Mouse (Mus musculus) midbrain, embryonic 16.5 days (tissue): Measurements from ENCODE around the gene Tmem125. TPM values are rescaled to one million over a fixed set of nuclear protein-coding genes. Genes with fewer than 3 reads are reported as not detected.

ENCODE experiments used
- ATAC-seq: fragments of 200-750 bp; cut with Nextera tagmentation; 2 replicates; pipeline ENCODE4 v1.8.0; 2017; ENCODE audit warnings: moderate TSS enrichment
- H3K27ac ChIP-seq: fragments of 300-500 bp; sonication (generic); 2 replicates; pipeline ENCODE4 v1.5.1; 2014; ENCODE audit warnings: mild to moderate bottlenecking, low read length, mixed read lengths
- H3K27me3 ChIP-seq: fragments of 300-500 bp; sonication (generic); 2 replicates; pipeline ENCODE4 v1.6.1; 2014; ENCODE audit warnings: low read depth, low read length, mixed read lengths; ENCODE audit not compliant: control insufficient read depth, insufficient read depth
- H3K36me3 ChIP-seq: fragments of 300-500 bp; sonication (generic); 2 replicates; pipeline ENCODE4 v1.6.1; 2014; ENCODE audit warnings: mild to moderate bottlenecking, low read length, moderate library complexity, mixed read lengths; ENCODE audit not compliant: control insufficient read depth, insufficient read depth
- H3K4me1 ChIP-seq: fragments of 300-500 bp; sonication (generic); 2 replicates; pipeline ENCODE4 v1.6.1; 2014; ENCODE audit warnings: mild to moderate bottlenecking, low read length, mixed read lengths; ENCODE audit not compliant: control insufficient read depth, insufficient read depth
- H3K4me2 ChIP-seq: fragments of 300-500 bp; sonication (generic); 2 replicates; pipeline ENCODE4 v1.6.1; 2014; ENCODE audit warnings: mild to moderate bottlenecking, low read length, mixed read lengths
- H3K4me3 ChIP-seq: fragments of 300-500 bp; sonication (generic); 2 replicates; pipeline ENCODE4 v1.5.1; 2014; ENCODE audit warnings: low read depth, mild to moderate bottlenecking, low read length, moderate library complexity, mixed read lengths
- H3K9ac ChIP-seq: fragments of 300-500 bp; sonication (generic); 2 replicates; pipeline ENCODE4 v1.6.1; 2014; ENCODE audit warnings: low read depth, low read length, mixed read lengths
- H3K9me3 ChIP-seq: fragments of 300-500 bp; sonication (generic); replicated peaks from 2 replicates; pipeline ENCODE4 v1.6.1; 2014; ENCODE audit warnings: mild to moderate bottlenecking, low read length, mixed read lengths; ENCODE audit not compliant: control insufficient read depth, poor library complexity, severe bottlenecking
- WGBS: fragments of 180-500 bp; shearing (Covaris S2); extraction: QIAGEN DNeasy Blood & Tissue Kit; methylation state at CpG from one replicate; pipeline ENCODE4 v1.1.7; 2014; 5-methylcytosine and 5-hydroxymethylcytosine counted together
- polyA plus RNA-seq: library from polyadenylated mRNA; unstranded; fragments of >200 nt; fragmentation: Nextera tagmentation; extraction: Ambion mirVana; gene quantifications from 2 replicates; pipeline ENCODE4 v1.2.1, GENCODE M21; 2015

Gene Tmem125
- polyA plus RNA-seq, 1 experiment from 2014 or later, result not detected

DNA sequence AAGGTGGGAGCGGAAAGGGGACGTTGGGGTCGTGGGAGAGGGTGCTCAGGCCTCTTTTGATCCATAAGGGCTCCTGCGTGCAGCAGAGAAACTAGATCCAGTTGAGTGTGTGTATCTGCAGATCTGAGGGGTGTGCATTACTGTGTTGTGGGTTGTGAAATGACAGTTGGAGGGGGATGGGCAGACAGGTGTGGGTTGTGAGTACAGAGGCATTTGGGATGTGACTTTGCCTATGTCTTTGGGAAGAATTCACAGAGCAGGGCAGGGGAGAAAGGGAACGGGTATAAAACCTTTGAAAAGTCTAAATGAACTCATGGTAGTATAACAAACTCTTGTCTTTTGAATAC, 16.5 kb downstream of the Tmem125 start:
- H3K4me1 ChIP-seq, result no peaks in the 10 kb centered on the region
- H3K27me3 ChIP-seq, result no peaks in the 10 kb centered on the region
- H3K9me3 ChIP-seq, result no peaks in the 10 kb centered on the region
- no peaks in the 10 kb centered on the region for H3K36me3 ChIP-seq
- 43% methylated on average over 5 of the region's 5 CpGs for WGBS
- H3K27ac ChIP-seq, result no peak overlapping the region
- no peak overlapping the region for H3K4me2 ChIP-seq
- no peak for ATAC-seq
- H3K4me3 ChIP-seq, result no peak overlapping the region
- H3K9ac ChIP-seq, result no peak overlapping the region

DNA sequence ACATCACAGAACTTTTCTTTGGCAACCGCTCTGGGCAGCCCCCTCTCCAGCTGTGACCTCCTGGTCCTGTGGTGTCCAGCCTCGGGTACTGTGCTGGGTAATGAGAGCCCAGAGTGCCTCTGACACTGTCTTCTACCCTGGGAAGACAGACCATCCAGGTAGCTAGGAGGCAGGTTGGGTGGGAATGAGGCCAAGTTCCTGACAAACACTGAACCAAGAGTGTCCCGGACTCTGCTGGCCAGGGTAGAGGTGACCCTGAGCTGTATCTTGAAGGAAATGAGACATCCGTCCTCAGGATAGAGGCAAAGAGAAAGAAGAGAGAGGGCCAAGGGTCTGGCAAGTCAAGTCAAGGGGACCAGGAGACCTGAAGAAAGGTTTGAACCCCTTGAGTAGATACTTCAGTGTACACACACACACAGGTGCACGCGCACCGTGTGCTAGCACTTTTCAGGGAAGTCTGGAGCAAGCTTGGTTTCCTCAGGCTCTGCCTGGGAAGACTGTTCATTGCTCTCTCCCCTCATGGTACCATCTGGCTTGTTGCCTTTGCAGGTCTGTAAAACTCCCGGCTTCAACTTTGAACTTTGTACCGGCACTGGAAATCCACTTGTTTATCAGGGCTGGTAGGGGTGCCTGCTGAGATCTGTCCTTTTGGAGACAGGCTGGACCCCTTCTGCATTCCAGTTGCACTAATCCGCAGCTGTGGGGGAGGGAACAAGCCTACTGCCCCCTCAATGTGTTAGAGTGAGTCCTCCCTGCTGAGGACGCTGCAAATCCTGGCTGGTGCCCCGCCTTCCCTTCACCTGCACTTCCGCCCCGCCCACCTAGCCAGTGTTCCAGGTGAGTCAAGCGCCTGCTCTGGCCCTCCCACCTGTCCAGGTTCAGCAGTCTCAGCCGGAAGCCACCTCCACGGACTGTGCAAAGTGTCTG, 17.2 kb downstream of the Tmem125 start, which contains the start of gene 2610528J11Rik:
TSS of gene 2610528J11Rik (plus strand) at position 592 of the 927 bp plus-strand sequence.
- Histone ChIP-seq H3K4me1 (no peaks in the 10 kb centered on the region), H3K9me3 (no peaks in the 10 kb centered on the region), H3K9ac (no peak within 1 kb of the TSS), H3K36me3 (no peaks in the 10 kb centered on the region), H3K27me3 (no peaks in the 10 kb centered on the region), H3K4me3 (no peak within 1 kb of the TSS), H3K27ac (no peak within 1 kb of the TSS), H3K4me2 (no peak within 1 kb of the TSS)
- WGBS, result 41% methylated on average over 17 of the region's 17 CpGs
- no peak for ATAC-seq

DNA sequence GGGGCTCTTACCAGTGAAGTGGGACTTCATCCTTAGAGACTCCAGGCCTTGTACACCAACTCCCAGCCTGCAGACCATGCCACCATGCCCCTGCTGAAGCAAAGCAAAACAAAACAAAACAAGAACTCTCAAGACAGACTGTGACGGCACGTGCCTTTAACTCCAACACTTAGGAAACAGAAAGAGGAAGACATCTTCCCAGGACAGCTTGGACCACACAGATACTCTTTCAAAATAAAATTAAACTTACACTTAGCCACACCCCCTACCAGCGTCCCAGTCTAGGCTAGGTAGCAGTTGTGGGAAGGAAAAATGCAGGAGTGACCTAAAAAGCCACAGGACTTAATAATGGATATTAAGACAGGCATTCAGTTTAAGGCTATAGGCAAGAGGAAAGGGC, 18.1 kb downstream of the Tmem125 start:
- Histone ChIP-seq H3K36me3 (no peaks in the 10 kb centered on the region), H3K9ac (no peak overlapping the region), H3K9me3 (no peaks in the 10 kb centered on the region), H3K4me1 (no peaks in the 10 kb centered on the region), H3K27me3 (no peaks in the 10 kb centered on the region), H3K27ac (no peak overlapping the region), H3K4me3 (no peak overlapping the region), H3K4me2 (no peak overlapping the region)
- ATAC-seq, result no peak
- 84% methylated on average over 3 of the region's 3 CpGs for WGBS

DNA sequence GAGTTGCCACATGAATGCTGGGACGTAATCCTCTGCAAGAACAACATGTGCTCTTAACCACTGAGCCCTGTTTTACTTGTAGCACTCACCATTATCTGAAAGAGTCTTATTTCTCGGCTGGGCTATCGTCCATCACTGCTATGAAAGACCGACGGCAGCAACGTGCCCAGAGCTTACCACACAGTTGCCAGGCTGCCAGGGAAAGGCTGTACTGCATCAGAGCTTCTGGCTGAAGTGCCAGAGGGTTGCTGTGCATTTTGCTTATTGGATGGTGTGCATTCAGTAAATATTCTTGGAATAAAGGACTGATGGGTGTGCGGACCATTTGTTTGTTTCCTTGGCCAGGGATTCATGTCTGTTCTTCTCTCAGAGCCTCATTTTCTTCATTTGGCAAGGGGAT, 19.9 kb downstream of the Tmem125 start:
- no peaks in the 10 kb centered on the region for H3K36me3 ChIP-seq
- no peak overlapping the region for H3K9ac ChIP-seq
- ATAC-seq, result no peak
- H3K27ac ChIP-seq, result no peak overlapping the region
- no peak overlapping the region for H3K4me3 ChIP-seq
- H3K9me3 ChIP-seq, result no peaks in the 10 kb centered on the region
- H3K27me3 ChIP-seq, result no peaks in the 10 kb centered on the region
- WGBS, result 78% methylated on average over 7 of the region's 7 CpGs
- no peaks in the 10 kb centered on the region for H3K4me1 ChIP-seq
- no peak overlapping the region for H3K4me2 ChIP-seq

DNA sequence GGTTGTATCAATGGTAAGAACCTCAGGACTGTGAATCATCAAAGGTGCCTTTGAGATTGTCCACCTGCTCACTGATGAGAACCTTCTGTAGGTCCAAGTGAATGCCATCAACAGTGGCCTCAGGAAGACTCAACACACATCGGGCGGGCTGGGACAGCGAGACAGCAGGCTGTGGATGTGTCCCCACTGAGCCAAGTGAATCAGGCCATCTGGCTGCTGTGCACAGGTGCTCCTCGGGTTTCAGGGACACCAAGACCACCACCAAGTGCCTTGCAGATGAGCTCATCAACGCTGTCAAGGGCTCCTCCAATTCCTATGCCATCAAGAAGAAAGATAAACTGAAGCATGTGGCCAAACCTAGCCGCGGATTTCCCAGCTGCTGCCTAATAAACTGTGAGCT, 21.6 kb downstream of the Tmem125 start:
- Histone ChIP-seq H3K4me2 (no peak overlapping the region), H3K27me3 (no peaks in the 10 kb centered on the region), H3K27ac (no peak overlapping the region), H3K9me3 (no peaks in the 10 kb centered on the region), H3K4me3 (no peak overlapping the region), H3K9ac (no peak overlapping the region), H3K36me3 (no peaks in the 10 kb centered on the region), H3K4me1 (peaks cover 1% of the 10 kb centered on the region; the same call in 1 of the 2 replicates)
- ATAC-seq, result no peak
- WGBS, result 86% methylated on average over 7 of the region's 7 CpGs

DNA sequence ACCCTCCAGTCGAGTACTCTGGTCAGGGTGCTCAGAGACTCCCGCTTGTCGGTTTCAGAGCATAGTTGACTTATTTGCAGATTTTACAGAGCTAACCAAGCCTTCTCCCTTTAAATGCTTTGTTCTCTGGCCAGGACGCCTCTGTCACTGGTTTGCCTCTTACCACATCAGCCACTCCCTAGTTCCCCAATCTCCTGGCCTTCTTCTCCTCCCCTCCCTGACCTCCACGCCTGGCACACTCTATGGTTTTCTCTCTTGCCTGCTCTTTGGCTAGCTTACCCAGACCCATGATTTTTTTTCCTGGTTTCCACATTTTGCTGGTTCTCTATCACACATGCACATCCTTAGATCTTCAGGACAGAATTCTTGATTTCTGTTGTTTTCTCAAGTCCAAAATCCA, 25.6 kb downstream of the Tmem125 start:
- Histone ChIP-seq H3K9ac (no peak overlapping the region), H3K4me3 (no peak overlapping the region), H3K4me1 (peaks cover 4% of the 10 kb centered on the region; the same call in 1 of the 2 replicates), H3K36me3 (no peaks in the 10 kb centered on the region), H3K27me3 (no peaks in the 10 kb centered on the region), H3K9me3 (no peaks in the 10 kb centered on the region), H3K4me2 (no peak overlapping the region), H3K27ac (no peak overlapping the region)
- WGBS, result 76% methylated on average over 5 of the region's 5 CpGs
- ATAC-seq, result no peak

DNA sequence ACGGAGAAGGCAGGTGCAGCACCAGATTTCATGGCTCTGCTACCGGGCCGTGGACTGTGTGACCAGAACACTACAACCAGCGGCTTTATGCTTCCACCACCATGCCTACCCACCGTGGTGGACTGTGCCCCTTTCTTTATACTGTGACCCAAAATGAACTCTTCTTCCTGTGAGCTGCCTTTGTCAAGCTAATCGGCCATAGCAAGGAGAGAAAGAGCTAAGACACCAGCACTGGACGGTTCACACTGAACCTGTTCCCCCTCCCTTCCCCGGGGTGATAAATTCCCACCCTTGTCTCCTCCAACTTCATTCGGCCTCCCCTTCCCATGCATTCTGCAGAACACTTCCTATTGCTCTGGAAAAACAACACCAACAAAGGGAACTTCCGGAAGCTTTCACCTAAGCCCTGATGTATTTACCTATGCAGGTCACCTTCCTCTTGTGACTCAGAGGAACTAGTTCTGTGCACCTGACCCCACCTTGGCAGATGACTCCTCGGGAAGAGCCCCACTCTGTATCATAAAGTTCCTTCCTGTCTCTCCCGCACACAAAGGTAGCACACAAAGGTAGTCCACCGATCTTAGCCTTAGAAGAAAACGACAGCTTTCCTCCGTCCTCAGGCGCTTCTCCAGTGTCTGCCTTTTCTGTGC, 26.2 kb downstream of the Tmem125 start:
- H3K4me2 ChIP-seq, result no peak overlapping the region; the same call in 1 of the 2 replicates
- H3K36me3 ChIP-seq, result no peaks in the 10 kb centered on the region
- ATAC-seq, result no peak
- H3K9ac ChIP-seq, result no peak overlapping the region
- no peaks in the 10 kb centered on the region for H3K27me3 ChIP-seq
- no peak overlapping the region for H3K4me3 ChIP-seq
- WGBS, result 36% methylated on average over 16 of the region's 16 CpGs
- H3K27ac ChIP-seq, result no peak overlapping the region
- no peaks in the 10 kb centered on the region for H3K9me3 ChIP-seq
- peaks cover 4% of the 10 kb centered on the region; the same call in 1 of the 2 replicates for H3K4me1 ChIP-seq

DNA sequence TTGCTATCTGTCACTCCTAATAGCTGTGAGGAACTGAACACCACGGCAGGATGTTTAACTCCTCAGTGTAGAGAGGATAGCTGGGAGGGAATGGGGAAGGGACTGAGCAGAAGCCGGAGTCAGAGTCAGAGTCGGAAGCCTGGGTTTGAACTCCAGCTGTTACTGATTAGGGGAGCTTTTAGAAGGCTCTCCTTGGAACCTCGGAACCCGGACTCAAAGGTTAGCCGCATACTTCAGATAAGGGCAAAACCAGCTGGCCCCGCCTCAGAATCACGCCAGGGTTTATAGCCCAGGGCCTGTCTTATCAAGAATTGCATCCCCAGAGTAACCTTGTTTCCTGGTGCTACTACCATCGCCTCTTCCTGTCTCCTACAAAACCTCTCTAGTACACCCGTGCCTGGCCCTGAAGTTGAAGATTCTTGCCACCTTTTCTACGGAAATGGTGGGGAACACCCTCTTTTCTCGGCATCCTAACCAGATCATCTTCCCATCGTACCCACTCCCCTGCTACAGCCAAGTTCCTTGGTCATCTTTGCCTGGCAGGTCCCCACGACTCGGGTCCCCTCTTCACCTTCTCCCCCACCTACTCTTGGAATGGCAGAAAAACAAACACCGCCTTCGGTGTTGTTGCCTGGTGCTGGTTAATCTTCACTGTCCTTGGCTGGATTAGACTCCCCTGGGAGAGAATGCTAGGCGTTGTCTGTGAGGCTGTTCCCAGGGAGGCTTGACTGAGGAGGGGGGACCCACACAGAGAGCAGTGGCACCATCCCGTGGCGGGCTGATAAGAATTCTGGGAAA, 26.9 kb downstream of the Tmem125 start:
- Histone ChIP-seq H3K9ac (no peak overlapping the region), H3K27me3 (no peaks in the 10 kb centered on the region), H3K27ac (no peak overlapping the region), H3K4me2 (no peak overlapping the region; the same call in 1 of the 2 replicates), H3K4me1 (peaks cover 4% of the 10 kb centered on the region; the same call in 1 of the 2 replicates), H3K36me3 (no peaks in the 10 kb centered on the region), H3K9me3 (no peaks in the 10 kb centered on the region), H3K4me3 (no peak overlapping the region)
- 25% methylated on average over 20 of the region's 20 CpGs for WGBS
- ATAC-seq, result no peak
